Mouse (Mus musculus) frontal cortex, adult (tissue): Measurements from ENCODE around the gene Hfe.
"Not testable (repeated sequence)": the region's sequence is repeated elsewhere in the genome, so short reads cannot be mapped to it uniquely, and the experiment has no call there.

Experiments
- ATAC-seq: cut with Nextera tagmentation; 2 replicates; pipeline ENCODE4 v1.9.2; 2017; ENCODE audit warnings: mild to moderate bottlenecking, moderate library complexity, mixed read lengths; ENCODE audit not compliant: low TSS enrichment

Hfe gene

GRCm38 (mm10) chr13:23716261-23717042 lies 5.8 kb upstream of the Hfe start:
- ATAC-seq = no peak

- no peak; the same call in 1 of the 2 replicates for ATAC-seq
Measured at GRCm38 (mm10) chr13:23709714-23710373, 810 bp downstream of the Hfe start.

GRCm38 (mm10) chr13:23708654-23709053 lies 2.0 kb downstream of the Hfe start:
- no peak for ATAC-seq

GRCm38 (mm10) chr13:23708041-23708440 lies 2.6 kb downstream of the Hfe start:
- no peak for ATAC-seq

GRCm38 (mm10) chr13:23706771-23707170 lies 3.9 kb downstream of the Hfe start:
- no peak for ATAC-seq

GRCm38 (mm10) chr13:23705751-23706356 lies 4.8 kb downstream of the Hfe start:
- no peak for ATAC-seq

GRCm38 (mm10) chr13:23702801-23703200 lies 7.9 kb downstream of the Hfe start:
- not testable (repeated sequence) for ATAC-seq

- no peak for ATAC-seq
Measured at GRCm38 (mm10) chr13:23702220-23702619, 8.4 kb downstream of the Hfe start.

GRCm38 (mm10) chr13:23700786-23701520 lies 9.7 kb downstream of the Hfe start:
- ATAC-seq = peak; percentile 66

- ATAC-seq = no peak
Measured at GRCm38 (mm10) chr13:23699767-23700166, 10.9 kb downstream of the Hfe start.

- ATAC-seq = no peak
Measured at GRCm38 (mm10) chr13:23698996-23699395, 11.7 kb downstream of the Hfe start.

GRCm38 (mm10) chr13:23698300-23698693 lies 12.4 kb downstream of the Hfe start, which contains the start of gene Hist1h4c:
Gene Hist1h4c (minus strand): TSS chr13:23698454.
- peak; percentile 97 for ATAC-seq

GRCm38 (mm10) chr13:23697491-23698299 lies 13.0 kb downstream of the Hfe start:
- peak; percentile 48 for ATAC-seq

GRCm38 (mm10) chr13:23696061-23696474 lies 14.6 kb downstream of the Hfe start:
- no peak for ATAC-seq

- ATAC-seq = no peak
Measured at GRCm38 (mm10) chr13:23695514-23695913, 15.1 kb downstream of the Hfe start, which contains the start of gene Hist1h1t. Gene Hist1h1t (plus strand): TSS chr13:23695814.

- ATAC-seq = no peak
Measured at GRCm38 (mm10) chr13:23694956-23695355, 15.7 kb downstream of the Hfe start.

- no peak for ATAC-seq
Measured at GRCm38 (mm10) chr13:23693856-23694440, 16.7 kb downstream of the Hfe start.

GRCm38 (mm10) chr13:23689459-23689858 lies 21.2 kb downstream of the Hfe start:
- no peak for ATAC-seq

- no peak for ATAC-seq
Measured at GRCm38 (mm10) chr13:23688956-23689355, 21.7 kb downstream of the Hfe start.

GRCm38 (mm10) chr13:23687907-23688306 lies 22.7 kb downstream of the Hfe start:
- ATAC-seq = no peak

GRCm38 (mm10) chr13:23687181-23687580 lies 23.5 kb downstream of the Hfe start:
- ATAC-seq = no peak
